Mouse (Mus musculus): ENCODE results near the gene Irs3.

DNA sequence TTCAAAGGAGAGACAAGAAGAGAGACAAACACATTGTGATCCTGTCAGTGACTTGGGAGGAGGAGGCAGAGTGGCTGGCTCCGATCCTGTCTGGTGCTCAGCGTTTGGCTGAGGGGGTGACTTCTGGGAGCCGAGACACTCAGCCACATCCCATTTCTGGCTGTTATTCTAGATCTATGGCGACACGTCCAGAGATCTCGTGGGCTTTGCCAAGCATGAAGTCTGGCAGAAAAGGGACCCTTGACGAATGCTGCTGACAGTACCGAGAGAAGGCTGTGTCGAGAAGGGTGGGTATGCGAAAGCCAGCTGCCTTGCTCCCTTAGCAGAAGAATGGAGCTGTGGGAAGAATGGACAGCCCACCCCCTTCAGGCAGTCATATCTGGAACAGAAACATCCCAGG, 23.5 kb upstream of the Irs3 start:
- TF ChIP-seq CTCF (IDR thresholded peaks at IDR 0.05; ENCODE audit: borderline replicate concordance, insufficient read depth, low read length) (no peak), POLR2A (IDR thresholded peaks at IDR 0.05; ENCODE audit: low read depth, low read length) (no peak)
